Mouse (Mus musculus) brain, embryonic 14.5 days (tissue): ENCODE measurements around the gene Slc2a5.

Experiments used
- CTCF ChIP-seq: fragments of 200-500 bp; IDR thresholded peaks from 2 replicates; pipeline ENCODE4 v1.5.1; 2012; ENCODE audit warnings: inconsistent platforms, mild to moderate bottlenecking, moderate library complexity, borderline replicate concordance; ENCODE audit not compliant: insufficient read depth, insufficient read length; ENCODE audit errors: extremely low read depth
- POLR2A ChIP-seq: fragments of 200-500 bp; IDR thresholded peaks from 2 replicates; pipeline ENCODE4 v1.6.1; 2012; ENCODE audit warnings: mild to moderate bottlenecking, inconsistent platforms, borderline replicate concordance; ENCODE audit not compliant: poor library complexity, insufficient read depth, insufficient read length, severe bottlenecking; ENCODE audit errors: extremely low read depth

- TF ChIP-seq POLR2A = no peak
- no peak for TF ChIP-seq CTCF
These were observed 32.3 kb upstream of the Slc2a5 start for GRCm38 (mm10) chr4:150086841-150087160.
